In the genomic region with DNA sequence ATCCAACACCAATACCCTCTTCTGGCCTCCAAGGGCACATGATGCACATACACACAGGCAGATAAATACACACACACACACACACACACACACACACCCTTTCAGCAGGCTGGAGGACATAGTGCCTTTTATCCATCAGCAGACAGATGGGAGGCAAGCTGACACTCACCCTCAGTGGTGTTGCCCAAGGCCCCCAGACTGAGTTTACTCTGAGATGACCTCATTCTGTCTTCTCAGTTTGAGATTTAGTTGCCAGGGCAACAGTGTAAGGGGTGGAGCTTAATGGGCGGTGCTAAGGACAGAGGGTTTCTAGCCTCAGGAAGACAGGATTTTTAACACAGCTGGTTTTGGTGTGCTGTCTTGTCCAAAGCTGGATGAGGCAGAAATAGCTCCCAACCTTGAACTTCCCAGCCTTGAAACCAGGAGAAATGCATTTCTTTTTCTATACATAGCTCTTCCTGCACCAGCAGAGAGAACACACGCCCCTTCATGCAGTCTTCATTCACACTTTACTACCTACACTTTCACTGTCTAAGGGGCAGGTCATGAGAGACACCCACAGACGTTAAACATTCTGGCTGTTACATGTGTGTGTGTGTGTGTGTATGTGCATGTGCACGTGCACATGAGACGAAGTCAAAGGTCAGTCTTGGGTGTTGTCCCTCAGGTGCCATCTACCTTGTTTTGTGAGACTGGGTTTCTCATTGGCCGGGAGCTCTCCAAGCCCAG, we compare ENCODE assay signal across 8 mouse cellular contexts.
DNase-seq lines count a peak whose midpoint lies in the region; ATAC-seq lines count a peak whose summit lies in the region.

No protein-coding gene starts in this region.

- H3K4me2 ChIP-seq in forebrain, embryonic 16.5 days (ENCODE audit: low read length): no peak overlapping the region
- H3K4me2 ChIP-seq in liver, embryonic 13.5 days: no peak overlapping the region

- 0 out of 2 replicates have a peak, but pooled peaks cover 2% of the 10 kb centered on the region for H3K27me3 ChIP-seq in forebrain, embryonic 16.5 days (replicated peaks; ENCODE audit: control insufficient read depth, insufficient read depth, low read length)
- 0 out of 2 replicates have a peak, but pooled peaks cover 6% of the 10 kb centered on the region for H3K27me3 ChIP-seq in liver, embryonic 13.5 days

- H3K9me3 ChIP-seq in forebrain, embryonic 16.5 days (ENCODE audit: control insufficient read depth, low read length): no peaks in the 10 kb centered on the region
- H3K9me3 ChIP-seq in liver, embryonic 13.5 days (replicated peaks): no peaks in the 10 kb centered on the region; the same call in 1 of the 2 replicates

- peaks cover 8% of the 10 kb centered on the region for H3K4me1 ChIP-seq in forebrain, embryonic 16.5 days (replicated peaks; ENCODE audit: control insufficient read depth, insufficient read depth, low read length)
- no peaks in the 10 kb centered on the region; the same call in 1 of the 2 replicates for H3K4me1 ChIP-seq in liver, embryonic 13.5 days (replicated peaks)

- 53% methylated on average over 6 of the region's 6 CpGs for WGBS in forebrain, embryonic 16.5 days
- WGBS in liver, embryonic 13.5 days (ENCODE audit: insufficient replicate concordance): 37% methylated on average over 6 of the region's 6 CpGs

- peak; percentile 31 for DNase-seq in left cerebral cortex, postnatal 4 days
- DNase-seq in left cerebral cortex, postnatal 36 days (ENCODE audit: low spot score in 2 of 2): no peak
- peak; percentile 88 for DNase-seq in adrenal gland, adult 8-10 months
- no peak for DNase-seq in liver, embryonic 13.5 days
- DNase-seq in neural tube, embryonic 10.5 days (ENCODE audit: extremely low spot score, low spot score): peak; percentile 47
- peak; percentile 70 for DNase-seq in yolk sac, embryonic 10.5 days (ENCODE audit: low spot score)
- DNase-seq in urinary bladder, postnatal 25 days (ENCODE audit: low spot score): no peak

- H3K4me3 ChIP-seq in forebrain, embryonic 16.5 days (replicated peaks; ENCODE audit: low read length): no peak overlapping the region
- no peak overlapping the region for H3K4me3 ChIP-seq in liver, embryonic 13.5 days (replicated peaks)

- no peaks in the 10 kb centered on the region for H3K36me3 ChIP-seq in forebrain, embryonic 16.5 days (ENCODE audit: control insufficient read depth, insufficient read depth)
- no peaks in the 10 kb centered on the region for H3K36me3 ChIP-seq in liver, embryonic 13.5 days

- peak; percentile 69 for ATAC-seq in forebrain, embryonic 16.5 days
- 0 out of 2 replicates have a peak, but pooled peaks have one; percentile 26 for ATAC-seq in liver, embryonic 13.5 days (ENCODE audit: low read depth)

- H3K27ac ChIP-seq in forebrain, embryonic 16.5 days (ENCODE audit: low read length): no peak overlapping the region
- no peak overlapping the region for H3K27ac ChIP-seq in liver, embryonic 13.5 days

- H3K9ac ChIP-seq in forebrain, embryonic 16.5 days (replicated peaks; ENCODE audit: low read depth, low read length): no peak overlapping the region
- H3K9ac ChIP-seq in liver, embryonic 13.5 days: no peak overlapping the region

- intact Hi-C loops in left cerebral cortex, postnatal 4 days (cut with DNase I): no loop called here
- intact Hi-C loops in left cerebral cortex, postnatal 36 days (cut with DNase I): no loop called here

Comparison
In these comparisons a context has a peak if more than half of its experiments do, and no peak if none do; other contexts are left out.
1. DNase-seq: peak in left cerebral cortex, postnatal 4 days (single experiment), adrenal gland, adult 8-10 months (single experiment), neural tube, embryonic 10.5 days (single experiment) and yolk sac, embryonic 10.5 days (single experiment); none in left cerebral cortex, postnatal 36 days (0 of 2), liver, embryonic 13.5 days (single experiment) and urinary bladder, postnatal 25 days (single experiment).